Mouse (Mus musculus): Measurements from ENCODE around the gene Rpusd1. TPM values are rescaled to one million over a fixed set of nuclear protein-coding genes. Genes with fewer than 3 reads are reported as not detected.

Rpusd1 gene
- polyA plus RNA-seq, 1 experiment: 17.0 TPM

DNA sequence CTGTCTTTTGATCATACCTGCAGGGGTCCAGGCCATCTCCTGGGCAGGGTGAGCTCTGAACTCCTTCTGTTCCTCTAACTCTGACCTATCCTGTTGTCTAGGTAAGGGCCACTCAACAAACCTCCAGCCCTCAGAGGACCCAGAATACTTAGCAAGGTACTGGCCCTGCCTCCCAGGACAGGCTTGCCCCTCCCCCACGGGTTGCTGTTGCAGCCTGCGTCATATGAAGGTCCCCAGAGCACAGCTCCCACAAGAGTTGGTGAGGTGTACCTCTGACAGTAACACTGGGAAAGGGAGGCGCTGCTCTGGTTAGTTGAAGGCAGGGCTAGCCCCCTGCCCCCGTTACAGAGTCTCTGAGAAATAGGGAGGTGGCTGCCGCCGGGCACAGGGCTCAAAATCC is 11.3 kb upstream of the Rpusd1 start:
- Histone ChIP-seq H3K9ac (ENCODE audit: low read depth, poor library complexity, severe bottlenecking) (0 out of 2 replicates have a peak overlapping the region, but pooled peaks have one; percentile 49), H3K4me1 (ENCODE audit: control insufficient read depth, insufficient read depth, low read length) (peaks cover 10% of the 10 kb centered on the region), H3K4me3 (ENCODE audit: low read depth, low read length) (no peak overlapping the region), H3K27me3 (ENCODE audit: control insufficient read depth, insufficient read depth, low read length, poor library complexity, severe bottlenecking) (no peaks in the 10 kb centered on the region), H3K9me3 (replicated peaks; ENCODE audit: control insufficient read depth, insufficient read depth, low read length, poor library complexity, severe bottlenecking) (no peaks in the 10 kb centered on the region), H3K36me3 (ENCODE audit: control insufficient read depth, insufficient read depth, low read length, poor library complexity, severe bottlenecking) (peaks cover 14% of the 10 kb centered on the region), H3K27ac (ENCODE audit: insufficient read depth, low read length) (no peak overlapping the region)
- TF ChIP-seq POLR2A (IDR thresholded peaks at IDR 0.05; ENCODE audit: insufficient read depth, low read length) (no peak), CTCF (IDR thresholded peaks at IDR 0.05; ENCODE audit: low read depth, low read length) (no peak), EP300 (IDR thresholded peaks at IDR 0.05; ENCODE audit: insufficient read depth, low read depth, low read length) (no peak)

DNA sequence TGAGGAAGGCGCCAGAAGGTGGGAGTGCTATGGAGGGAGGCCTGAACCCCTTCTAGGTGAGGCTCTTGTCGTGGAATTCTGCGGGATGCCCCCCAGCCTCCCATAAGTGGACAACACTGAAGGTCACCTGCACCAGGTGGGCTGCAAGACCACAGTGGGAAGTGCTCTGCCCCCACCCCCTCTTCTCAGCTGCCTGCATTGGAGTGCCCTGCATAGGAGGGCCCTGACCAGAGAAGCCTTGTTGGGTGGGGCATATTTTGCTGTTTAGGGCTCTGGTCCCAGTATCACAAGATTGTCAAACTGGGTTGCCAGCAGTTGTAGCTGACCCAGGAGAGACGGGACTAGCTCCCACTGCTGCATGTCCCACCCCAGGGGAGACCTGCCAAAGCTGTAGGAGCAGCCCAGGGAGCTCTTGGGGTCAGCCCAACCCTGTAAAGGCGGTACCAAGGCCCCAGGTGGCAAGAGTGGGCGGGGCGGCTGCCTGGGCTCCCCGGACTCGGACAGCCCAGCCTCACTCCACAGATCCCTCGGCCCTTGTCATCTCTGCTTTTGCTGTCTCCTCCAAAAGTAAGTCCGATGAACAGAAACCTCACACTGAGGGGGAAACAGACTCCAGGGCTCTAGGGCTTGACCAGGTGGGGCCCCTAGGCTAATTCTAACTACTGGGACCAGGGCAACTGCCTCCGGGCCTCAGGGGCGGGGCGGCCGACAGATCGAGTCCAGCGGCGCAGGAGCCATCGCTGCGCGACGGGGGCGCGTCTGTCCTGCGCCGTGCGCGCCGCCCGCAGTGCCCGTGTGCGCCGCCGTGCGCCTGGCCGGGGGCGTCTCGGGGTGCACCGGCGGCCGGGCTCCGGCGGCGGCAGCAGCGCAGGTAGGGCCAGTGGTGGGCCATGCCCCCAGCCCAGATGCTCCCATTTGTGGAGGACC is 10.5 kb upstream of the Rpusd1 start, which contains the start of gene Gng13:
Gene Gng13, plus strand, starts transcription at position 461 of the 927 bp plus-strand sequence.
- Histone ChIP-seq H3K36me3 (ENCODE audit: control insufficient read depth, insufficient read depth, low read length, poor library complexity, severe bottlenecking) (peaks cover 20% of the 10 kb centered on the region), H3K27ac (ENCODE audit: insufficient read depth, low read length) (no peak within 1 kb of the TSS)
- no peak for TF ChIP-seq EP300 (IDR thresholded peaks at IDR 0.05; ENCODE audit: insufficient read depth, low read depth, low read length)

DNA sequence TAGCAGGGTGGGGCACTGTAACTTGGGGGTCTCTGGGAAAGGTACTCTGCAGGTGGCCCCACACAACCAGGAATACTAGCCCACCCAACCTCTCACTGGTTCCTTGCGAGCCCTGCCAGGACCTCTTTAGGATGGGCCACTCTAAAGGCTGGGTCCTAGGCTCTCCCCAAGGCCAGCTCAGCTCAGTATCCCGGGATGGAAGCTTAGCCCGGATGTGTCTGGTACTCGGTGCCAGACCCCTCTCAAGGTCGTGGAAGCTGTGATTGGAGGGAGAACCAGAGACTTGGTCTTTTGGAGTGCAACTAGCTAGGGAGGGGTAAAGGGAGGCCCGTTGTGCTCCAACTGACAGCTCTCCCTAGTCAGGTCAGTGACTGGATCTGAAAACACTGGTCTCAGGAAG is 9.8 kb upstream of the Rpusd1 start:
- Histone ChIP-seq H3K27me3 (ENCODE audit: control insufficient read depth, insufficient read depth, low read length, poor library complexity, severe bottlenecking) (no peaks in the 10 kb centered on the region), H3K27ac (ENCODE audit: insufficient read depth, low read length) (no peak overlapping the region), H3K9me3 (replicated peaks; ENCODE audit: control insufficient read depth, insufficient read depth, low read length, poor library complexity, severe bottlenecking) (no peaks in the 10 kb centered on the region), H3K9ac (ENCODE audit: low read depth, poor library complexity, severe bottlenecking) (peak overlapping the region; percentile 49), H3K36me3 (ENCODE audit: control insufficient read depth, insufficient read depth, low read length, poor library complexity, severe bottlenecking) (peaks cover 20% of the 10 kb centered on the region), H3K4me1 (ENCODE audit: control insufficient read depth, insufficient read depth, low read length) (peaks cover 10% of the 10 kb centered on the region), H3K4me3 (ENCODE audit: low read depth, low read length) (peak overlapping the region; percentile 51)
- TF ChIP-seq POLR2A (IDR thresholded peaks at IDR 0.05; ENCODE audit: insufficient read depth, low read length) (no peak), EP300 (IDR thresholded peaks at IDR 0.05; ENCODE audit: insufficient read depth, low read depth, low read length) (no peak), CTCF (IDR thresholded peaks at IDR 0.05; ENCODE audit: low read depth, low read length) (no peak)

More for the DNA sequence above, 10.5 kb upstream of the Rpusd1 start, which contains the start of gene Gng13:
- H3K4me1 ChIP-seq (ENCODE audit: control insufficient read depth, insufficient read depth, low read length): peaks cover 10% of the 10 kb centered on the region
- peak within 1 kb of the TSS; percentile 49 for H3K9ac ChIP-seq (ENCODE audit: low read depth, poor library complexity, severe bottlenecking)
- H3K4me3 ChIP-seq (ENCODE audit: low read depth, low read length): peak within 1 kb of the TSS; percentile 51
- H3K9me3 ChIP-seq (replicated peaks; ENCODE audit: control insufficient read depth, insufficient read depth, low read length, poor library complexity, severe bottlenecking): no peaks in the 10 kb centered on the region
- no peaks in the 10 kb centered on the region for H3K27me3 ChIP-seq (ENCODE audit: control insufficient read depth, insufficient read depth, low read length, poor library complexity, severe bottlenecking)

DNA sequence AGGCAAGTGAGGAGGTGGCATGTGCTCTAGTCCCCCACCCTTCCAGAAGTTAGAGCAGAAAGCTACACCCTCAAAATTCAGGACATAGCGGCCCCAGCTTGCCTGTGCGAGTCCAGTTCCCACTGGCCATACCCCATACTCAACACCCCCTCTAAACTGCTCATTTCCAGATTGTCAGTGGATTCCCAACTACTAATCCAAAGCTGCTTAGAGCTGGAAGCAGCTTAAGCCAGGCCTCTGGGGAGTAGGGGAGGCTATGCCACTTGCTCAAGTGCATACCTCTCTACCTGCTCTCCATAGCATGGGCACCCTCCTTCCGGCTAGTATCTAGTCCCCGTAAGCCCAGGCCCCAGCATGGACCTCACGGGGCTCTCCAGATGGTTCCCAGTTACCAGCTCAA is 6.0 kb upstream of the Rpusd1 start:
- Histone ChIP-seq H3K27me3 (ENCODE audit: control insufficient read depth, insufficient read depth, low read length, poor library complexity, severe bottlenecking) (no peaks in the 10 kb centered on the region), H3K4me1 (ENCODE audit: control insufficient read depth, insufficient read depth, low read length) (no peaks in the 10 kb centered on the region), H3K36me3 (ENCODE audit: control insufficient read depth, insufficient read depth, low read length, poor library complexity, severe bottlenecking) (peaks cover 20% of the 10 kb centered on the region), H3K9ac (ENCODE audit: low read depth, poor library complexity, severe bottlenecking) (no peak overlapping the region), H3K4me3 (ENCODE audit: low read depth, low read length) (no peak overlapping the region), H3K27ac (ENCODE audit: insufficient read depth, low read length) (no peak overlapping the region), H3K9me3 (replicated peaks; ENCODE audit: control insufficient read depth, insufficient read depth, low read length, poor library complexity, severe bottlenecking) (no peaks in the 10 kb centered on the region)
- no peak for TF ChIP-seq EP300 (IDR thresholded peaks at IDR 0.05; ENCODE audit: insufficient read depth, low read depth, low read length)
- TF ChIP-seq CTCF (IDR thresholded peaks at IDR 0.05; ENCODE audit: low read depth, low read length): no peak
- TF ChIP-seq POLR2A (IDR thresholded peaks at IDR 0.05; ENCODE audit: insufficient read depth, low read length): no peak

DNA sequence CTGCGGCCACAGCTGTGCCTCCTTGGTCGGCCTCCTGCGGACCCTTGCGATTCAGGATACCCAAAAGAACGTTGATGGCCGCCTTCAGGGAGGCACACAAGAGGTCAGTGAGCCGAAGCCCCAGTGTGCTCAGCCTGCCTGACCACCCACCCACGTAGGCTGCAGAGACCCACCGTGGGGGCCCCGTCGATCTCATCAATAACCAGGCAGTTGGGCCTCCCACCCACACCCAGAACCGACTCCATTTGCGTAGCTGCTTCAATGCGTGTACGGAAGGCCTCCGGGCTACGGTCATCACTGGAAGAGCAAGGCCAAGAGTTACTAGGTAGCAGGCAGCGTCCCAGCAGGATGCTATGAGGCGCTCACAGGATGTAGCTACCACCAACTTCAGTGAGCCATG is 4.0 kb upstream of the Rpusd1 start:
- no peak overlapping the region for H3K27ac ChIP-seq (ENCODE audit: insufficient read depth, low read length)
- H3K27me3 ChIP-seq (ENCODE audit: control insufficient read depth, insufficient read depth, low read length, poor library complexity, severe bottlenecking): no peaks in the 10 kb centered on the region
- no peaks in the 10 kb centered on the region for H3K4me1 ChIP-seq (ENCODE audit: control insufficient read depth, insufficient read depth, low read length)
- no peaks in the 10 kb centered on the region for H3K9me3 ChIP-seq (replicated peaks; ENCODE audit: control insufficient read depth, insufficient read depth, low read length, poor library complexity, severe bottlenecking)
- H3K4me3 ChIP-seq (ENCODE audit: low read depth, low read length): peak overlapping the region; percentile 41
- peaks cover 20% of the 10 kb centered on the region for H3K36me3 ChIP-seq (ENCODE audit: control insufficient read depth, insufficient read depth, low read length, poor library complexity, severe bottlenecking)
- H3K9ac ChIP-seq (ENCODE audit: low read depth, poor library complexity, severe bottlenecking): peak overlapping the region; percentile 41
- TF ChIP-seq CTCF (IDR thresholded peaks at IDR 0.05; ENCODE audit: low read depth, low read length) (no peak), EP300 (IDR thresholded peaks at IDR 0.05; ENCODE audit: insufficient read depth, low read depth, low read length) (no peak), POLR2A (IDR thresholded peaks at IDR 0.05; ENCODE audit: insufficient read depth, low read length) (no peak)

DNA sequence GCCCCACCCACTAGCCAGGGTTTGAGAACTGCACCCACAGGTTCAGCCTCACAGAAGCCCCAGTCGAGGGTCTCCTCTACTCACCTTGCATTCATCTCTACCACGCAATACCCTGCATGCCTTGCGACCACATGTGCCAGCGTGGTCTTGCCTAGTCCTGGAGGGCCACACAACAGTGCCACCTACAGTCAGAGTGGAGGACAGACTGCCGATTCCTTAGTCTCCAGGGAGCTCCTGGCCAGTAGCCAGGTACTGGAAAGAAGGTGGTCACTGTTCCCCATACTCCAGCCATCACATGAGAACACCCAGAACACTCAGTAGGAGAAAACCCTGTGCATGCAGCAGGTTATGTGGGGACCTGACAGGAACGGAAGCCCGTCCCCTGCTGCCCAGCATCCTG is 3.6 kb upstream of the Rpusd1 start:
- Histone ChIP-seq H3K9me3 (replicated peaks; ENCODE audit: control insufficient read depth, insufficient read depth, low read length, poor library complexity, severe bottlenecking) (no peaks in the 10 kb centered on the region), H3K9ac (ENCODE audit: low read depth, poor library complexity, severe bottlenecking) (peak overlapping the region; percentile 41), H3K4me1 (ENCODE audit: control insufficient read depth, insufficient read depth, low read length) (no peaks in the 10 kb centered on the region), H3K4me3 (ENCODE audit: low read depth, low read length) (peak overlapping the region; percentile 41), H3K36me3 (ENCODE audit: control insufficient read depth, insufficient read depth, low read length, poor library complexity, severe bottlenecking) (peaks cover 18% of the 10 kb centered on the region), H3K27ac (ENCODE audit: insufficient read depth, low read length) (no peak overlapping the region), H3K27me3 (ENCODE audit: control insufficient read depth, insufficient read depth, low read length, poor library complexity, severe bottlenecking) (no peaks in the 10 kb centered on the region)
- TF ChIP-seq CTCF (IDR thresholded peaks at IDR 0.05; ENCODE audit: low read depth, low read length) (peak; percentile 97), EP300 (IDR thresholded peaks at IDR 0.05; ENCODE audit: insufficient read depth, low read depth, low read length) (0 out of 2 replicates have a peak, but pooled peaks have one; percentile 5), POLR2A (IDR thresholded peaks at IDR 0.05; ENCODE audit: insufficient read depth, low read length) (no peak)
